Mouse (Mus musculus): ENCODE measurements around the gene Ipo5.

DNA sequence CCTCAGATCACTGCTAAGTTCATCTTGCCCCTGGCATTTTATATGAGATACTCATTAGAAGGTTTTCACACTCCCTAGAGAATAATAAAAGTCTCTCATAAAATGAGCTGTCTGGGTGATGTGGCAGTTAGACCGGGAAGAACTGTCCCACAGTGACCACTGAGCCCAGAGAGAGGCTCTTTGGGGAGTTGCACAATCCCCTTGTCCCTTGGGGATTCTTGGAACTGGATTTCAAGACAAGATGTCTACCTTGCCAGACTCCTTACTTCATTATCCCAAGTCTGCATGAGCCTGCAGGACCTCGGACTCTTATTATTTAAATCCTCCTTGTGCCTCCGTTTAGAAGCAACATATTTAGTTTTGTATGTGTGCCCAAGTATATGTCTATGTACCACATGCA, 58.6 kb downstream of the Ipo5 start:
- TF ChIP-seq CTCF (IDR thresholded peaks at IDR 0.05; ENCODE audit: low read depth) (no peak), EP300 (IDR thresholded peaks at IDR 0.05; ENCODE audit: low read depth) (no peak)
